Mouse (Mus musculus) retina, embryonic 14.5 days (tissue): ENCODE results near the gene Rasa3.

Experiments
- DNase-seq: peaks from one replicate; pipeline ENCODE4 v3.0.0-alpha.2; 2015; ENCODE audit warnings: low spot score

Rasa3 gene

GRCm38 (mm10) chr8:13677413-13677883 is at the start of gene Rasa3:
Gene Rasa3, minus strand, starts transcription at chr8:13677603.
- peak; percentile 98 for DNase-seq

- peak; percentile 77 for DNase-seq
These were observed 48.3 kb upstream of the Rasa3 start for GRCm38 (mm10) chr8:13725722-13726121.

DNA sequence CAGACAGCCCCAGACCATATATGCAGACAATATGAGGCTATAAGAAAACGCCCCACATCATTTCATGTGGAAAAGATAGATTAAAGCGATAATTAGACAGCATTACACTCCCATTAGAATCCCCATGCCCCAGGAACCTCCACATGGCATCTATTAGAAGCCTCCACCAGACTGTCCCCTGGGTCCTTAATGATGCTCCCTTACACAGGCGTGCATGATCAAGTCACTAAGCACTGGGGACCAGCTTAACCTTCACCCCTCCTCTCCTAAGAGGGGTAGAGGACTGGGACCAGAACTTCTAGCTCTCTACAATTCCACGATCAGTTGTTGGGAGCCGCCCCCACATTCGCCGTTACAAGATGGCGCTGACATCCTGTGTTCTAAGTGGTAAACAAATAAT is 41.6 kb upstream of the Rasa3 start:
- DNase-seq: no peak

- no peak for DNase-seq
These were observed 31.1 kb upstream of the Rasa3 start for GRCm38 (mm10) chr8:13708514-13708913.

DNA sequence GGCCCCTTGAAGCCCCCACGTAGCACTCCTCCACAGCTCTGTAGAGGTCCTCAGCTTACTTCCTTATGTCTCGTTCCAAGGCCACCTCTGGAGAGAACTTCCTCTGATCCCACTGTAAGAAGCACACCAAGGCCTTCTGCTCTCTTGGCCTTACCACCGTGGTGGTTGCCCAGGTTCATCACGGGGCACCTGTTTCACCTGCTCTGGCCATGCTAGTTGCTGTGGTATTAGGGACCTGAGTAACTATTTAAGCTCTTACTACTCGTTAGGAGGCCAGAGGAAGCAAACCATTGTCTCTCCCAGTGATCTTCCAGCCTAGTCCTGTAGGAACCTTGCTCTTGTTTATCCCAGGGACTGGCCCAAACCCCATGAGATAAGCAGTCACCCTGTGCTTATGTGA is 29.5 kb upstream of the Rasa3 start:
- no peak for DNase-seq

DNA sequence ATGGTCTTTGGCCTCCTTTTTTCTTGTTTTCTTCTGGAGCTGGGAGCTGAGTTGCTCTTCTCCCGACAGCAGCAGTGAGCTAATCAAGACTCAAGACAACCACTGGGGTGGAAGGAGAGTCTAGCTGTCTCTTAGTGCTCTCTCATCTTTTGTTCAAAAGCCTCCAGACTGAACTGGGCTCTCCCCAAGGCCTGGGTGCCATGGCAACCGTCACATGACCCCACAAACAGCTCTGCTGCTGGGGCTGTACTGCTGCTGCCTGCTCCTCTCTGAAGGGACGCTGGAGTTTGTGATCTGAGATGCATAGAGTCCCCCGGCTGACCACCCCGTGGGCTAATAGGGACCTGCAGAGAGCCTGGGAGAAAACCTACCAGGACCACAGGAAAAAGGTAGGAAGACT is 28.3 kb upstream of the Rasa3 start, which contains the start of gene Cfap97d2:
Gene Cfap97d2, plus strand, starts transcription at position 222 of the 400 bp plus-strand sequence.
- peak; percentile 90 for DNase-seq

GRCm38 (mm10) chr8:13704301-13704700 is 26.9 kb upstream of the Rasa3 start:
- no peak for DNase-seq

DNA sequence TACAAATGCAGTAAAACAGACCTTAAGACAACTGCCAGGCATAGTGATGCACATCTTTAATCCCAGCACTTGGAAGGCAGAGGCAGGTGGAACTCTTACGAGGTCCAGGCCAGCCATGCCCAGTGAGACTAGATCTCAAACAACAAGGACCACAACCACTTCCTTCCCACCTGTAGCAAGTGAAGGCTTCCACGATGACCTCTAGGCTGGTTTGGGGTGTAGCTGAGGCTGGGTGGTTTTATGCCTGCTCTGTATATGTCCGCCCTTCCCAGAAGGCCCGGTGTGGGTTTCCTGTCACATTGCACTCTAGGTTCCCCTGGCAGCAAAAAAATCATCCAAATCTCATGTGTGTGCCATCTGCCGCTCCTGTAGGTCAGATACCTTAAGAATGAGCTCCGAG is 26.4 kb upstream of the Rasa3 start:
- no peak for DNase-seq

GRCm38 (mm10) chr8:13702755-13703154 is 25.4 kb upstream of the Rasa3 start:
- DNase-seq: no peak

DNA sequence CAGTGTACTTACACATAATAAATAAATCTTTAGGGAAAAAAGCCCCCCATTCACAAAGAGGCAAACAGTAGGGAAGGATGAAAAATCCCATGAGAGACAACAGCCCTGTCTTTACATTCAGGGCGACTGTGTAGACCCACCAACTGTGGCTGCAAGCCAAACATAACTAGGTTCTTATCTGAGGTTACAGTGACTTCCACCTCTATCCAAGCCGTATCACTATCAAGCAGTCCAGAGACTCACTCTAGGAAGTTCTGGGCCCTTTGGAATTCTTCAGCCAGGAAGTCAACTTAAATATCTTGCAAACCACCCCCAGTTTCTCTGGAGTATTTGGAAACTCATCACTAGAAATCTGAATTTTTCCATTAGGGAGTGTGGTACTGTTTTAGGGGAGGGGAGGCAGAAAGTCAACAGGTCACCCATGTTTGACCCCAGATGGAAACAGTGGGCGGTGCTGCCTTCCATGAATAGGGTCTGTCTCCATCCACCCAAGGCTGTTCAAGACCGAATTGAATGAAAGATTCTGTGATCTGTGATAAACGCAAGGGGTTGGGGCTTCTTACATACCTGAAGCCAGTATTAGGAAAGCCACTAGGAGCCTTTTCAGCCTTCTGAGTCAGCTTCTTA is 22.0 kb upstream of the Rasa3 start:
- DNase-seq: no peak

GRCm38 (mm10) chr8:13698281-13698680 is 20.9 kb upstream of the Rasa3 start:
- DNase-seq: no peak

GRCm38 (mm10) chr8:13697681-13698080 is 20.3 kb upstream of the Rasa3 start:
- DNase-seq: no peak

DNA sequence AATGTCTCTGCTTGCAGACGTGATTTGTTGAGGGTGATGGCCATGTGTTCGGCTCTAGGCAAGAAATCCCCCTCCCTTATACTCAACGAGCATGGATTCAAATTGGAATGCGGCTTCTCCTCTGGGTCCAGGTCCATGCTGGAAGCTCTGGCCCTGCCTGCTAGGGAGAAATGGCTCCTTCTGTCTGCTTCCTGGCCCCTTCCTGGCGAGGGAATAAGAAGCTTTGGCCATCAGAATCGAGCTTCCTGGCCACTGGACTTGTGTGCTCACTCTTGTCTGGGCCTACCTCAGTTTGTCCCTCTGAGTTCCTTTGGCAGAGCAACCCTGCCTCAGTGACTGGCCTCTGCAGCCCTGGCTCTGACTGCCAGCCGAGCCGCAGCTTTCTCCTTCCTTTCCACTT is 19.8 kb upstream of the Rasa3 start:
- no peak for DNase-seq

DNA sequence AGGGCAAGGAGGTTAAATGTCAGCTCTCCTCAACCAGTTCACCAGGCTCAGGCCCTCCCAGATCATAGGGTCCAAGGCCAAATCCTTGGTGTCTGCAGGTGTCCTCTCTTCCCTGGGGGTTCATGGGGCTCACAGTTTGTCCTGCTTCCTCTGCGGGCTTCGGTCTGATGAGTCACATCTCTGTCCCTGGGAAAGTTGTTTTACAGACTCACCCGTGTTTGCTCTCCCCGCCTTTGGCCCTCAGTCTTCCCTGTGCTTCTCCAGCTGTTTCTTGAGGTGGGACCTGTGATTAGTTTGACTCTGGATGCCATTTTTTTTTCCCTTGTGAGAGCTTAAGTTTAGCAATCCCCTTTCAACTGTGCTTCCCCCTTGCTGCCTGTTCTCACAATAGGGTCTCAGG is 18.8 kb upstream of the Rasa3 start:
- DNase-seq: no peak

GRCm38 (mm10) chr8:13695203-13695867 is 17.9 kb upstream of the Rasa3 start:
- DNase-seq: no peak

DNA sequence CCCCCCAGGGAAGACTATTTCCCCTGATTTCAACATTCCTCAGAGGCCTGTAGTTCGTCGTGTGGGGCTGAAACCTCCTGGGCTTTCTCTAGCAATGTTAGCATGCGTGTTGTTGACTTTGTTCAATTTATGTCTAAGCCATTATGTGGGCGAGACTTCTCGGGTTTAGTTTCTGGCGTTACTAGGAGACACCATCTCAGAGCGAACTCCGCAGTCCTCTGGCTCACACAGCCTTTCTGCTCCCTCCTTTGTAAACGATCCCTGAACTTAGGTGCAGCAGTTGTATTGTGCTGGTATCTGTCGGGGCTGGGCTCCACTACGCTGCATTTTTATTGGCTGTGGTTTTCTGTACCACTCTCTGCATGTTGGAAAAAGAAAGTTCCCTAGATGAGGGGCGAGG is 17.3 kb upstream of the Rasa3 start:
- DNase-seq: no peak

GRCm38 (mm10) chr8:13692302-13693066 is 15.1 kb upstream of the Rasa3 start:
- peak; percentile 78 for DNase-seq

DNA sequence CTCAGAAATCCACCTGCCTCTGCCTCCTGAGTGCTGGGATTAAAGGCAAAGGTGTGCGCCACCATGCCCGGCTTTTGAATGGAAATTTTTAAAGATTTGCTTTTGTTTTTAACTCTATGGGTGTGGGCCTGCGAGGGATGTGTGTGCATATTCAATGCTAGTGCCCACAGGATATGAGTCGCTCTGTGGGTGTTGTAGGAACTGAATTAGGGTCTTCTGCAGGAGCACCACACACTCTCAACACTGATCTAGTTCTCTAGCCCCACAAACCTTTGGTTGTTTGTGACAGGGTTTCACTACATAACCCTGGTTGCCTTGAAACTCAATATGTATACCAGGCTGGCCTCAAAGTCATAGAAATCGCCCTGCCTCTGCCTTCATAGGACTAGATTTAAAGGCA is 11.9 kb upstream of the Rasa3 start:
- no peak for DNase-seq

DNA sequence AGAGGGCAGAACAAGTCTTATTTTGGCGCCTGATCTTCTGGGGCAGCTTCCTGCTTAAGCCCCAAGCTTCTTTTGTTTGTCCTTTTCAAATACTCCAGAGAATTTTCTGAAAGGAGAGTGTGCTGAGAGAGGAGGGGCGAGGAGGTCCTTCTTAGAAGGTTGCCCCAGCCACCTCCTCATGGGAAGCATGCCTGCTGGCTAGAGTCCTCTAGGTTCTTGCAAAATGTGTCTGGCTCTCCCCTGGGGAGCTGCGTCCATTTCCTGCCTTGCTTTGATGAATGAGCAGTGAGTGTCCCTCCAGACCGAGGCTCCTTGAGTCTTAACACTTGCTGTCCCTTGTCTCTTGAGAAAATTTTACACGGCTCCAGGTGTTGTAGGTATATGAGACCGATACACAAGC is 11.1 kb upstream of the Rasa3 start:
- no peak for DNase-seq

DNA sequence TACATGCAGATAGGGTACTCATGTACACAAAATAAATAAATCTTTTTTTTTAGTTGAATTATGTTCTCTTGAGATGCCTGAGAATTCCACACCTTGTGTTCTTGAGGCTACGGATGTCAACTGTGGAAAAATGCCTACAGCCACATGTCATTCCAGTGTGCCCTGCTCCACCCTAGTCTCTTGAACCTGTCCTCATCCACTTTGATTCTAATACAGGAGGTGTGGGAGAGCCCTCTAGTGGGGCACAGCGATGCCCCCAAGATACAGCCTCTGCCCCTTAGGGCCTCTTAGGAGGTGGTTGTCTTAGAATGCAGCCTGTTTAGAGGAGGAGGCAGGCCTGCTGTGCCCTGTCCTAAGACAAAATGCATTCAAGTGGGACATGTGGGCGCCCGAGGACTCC is 10.5 kb upstream of the Rasa3 start:
- DNase-seq: no peak

DNA sequence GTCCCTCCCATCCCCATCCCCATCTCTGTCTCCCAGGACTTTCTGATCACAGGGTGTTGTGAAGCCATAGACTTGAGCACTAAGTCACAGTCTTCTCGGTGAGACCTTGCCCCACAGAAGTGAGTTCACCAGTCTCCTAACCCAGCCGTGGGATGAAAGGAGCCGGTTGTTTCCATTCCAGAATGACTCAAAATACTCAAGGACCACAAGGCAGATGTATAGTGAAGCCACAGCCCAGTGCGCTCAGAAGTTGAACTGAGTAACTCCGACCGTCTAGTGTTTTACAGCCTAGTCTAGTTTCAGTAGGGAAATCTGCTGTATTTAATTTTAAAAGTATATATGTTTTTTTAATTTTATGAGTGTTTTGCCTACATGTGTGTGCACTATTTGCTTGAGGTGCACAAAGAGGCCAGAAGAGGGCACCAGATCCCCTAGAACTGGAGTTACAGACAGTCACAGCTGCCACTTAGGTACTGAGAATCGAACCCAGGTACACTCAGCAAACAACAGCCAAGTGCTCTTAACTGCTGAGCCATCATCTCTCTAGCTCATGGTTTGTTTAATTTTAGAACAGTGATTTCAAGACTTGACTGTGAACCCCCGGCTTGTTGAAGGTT is 9.8 kb upstream of the Rasa3 start:
- DNase-seq: no peak

GRCm38 (mm10) chr8:13686426-13686825 is 9.0 kb upstream of the Rasa3 start:
- no peak for DNase-seq
